Mouse (Mus musculus) brown adipose tissue, adult 24 weeks (tissue): ENCODE results near the gene Ddah1. TPM values are rescaled to one million over a fixed set of nuclear protein-coding genes. Genes with fewer than 3 reads are reported as not detected.
A peak's percentile ranks its signal among the peaks of the same experiment; 100 is the strongest.

Source experiments
- H3K27ac ChIP-seq: fragments of 200-500 bp; replicated peaks from 2 replicates; pipeline ENCODE4 v1.5.1; 2012; ENCODE audit warnings: low read depth, mild to moderate bottlenecking, low read length
- H3K4me1 ChIP-seq: fragments of 200-500 bp; 2 replicates; pipeline ENCODE4 v1.6.1; 2012; ENCODE audit warnings: low read length, mixed read lengths; ENCODE audit not compliant: control insufficient read depth, insufficient read depth, insufficient read length
- H3K4me3 ChIP-seq: fragments of 200-500 bp; 2 replicates; pipeline ENCODE4 v1.5.1; 2012; ENCODE audit warnings: low read depth, mild to moderate bottlenecking, low read length, moderate library complexity; ENCODE audit not compliant: insufficient read depth
- polyA plus RNA-seq: library from polyadenylated mRNA; stranded (reverse); fragments of >200 nt; gene quantifications from 2 replicates; pipeline ENCODE4 v1.2.4, GENCODE M21; 2012; ENCODE audit not compliant: missing spikeins, insufficient read depth, insufficient read length

The Ddah1 gene
- polyA plus RNA-seq, 1 experiment = 0.59 TPM

DNA sequence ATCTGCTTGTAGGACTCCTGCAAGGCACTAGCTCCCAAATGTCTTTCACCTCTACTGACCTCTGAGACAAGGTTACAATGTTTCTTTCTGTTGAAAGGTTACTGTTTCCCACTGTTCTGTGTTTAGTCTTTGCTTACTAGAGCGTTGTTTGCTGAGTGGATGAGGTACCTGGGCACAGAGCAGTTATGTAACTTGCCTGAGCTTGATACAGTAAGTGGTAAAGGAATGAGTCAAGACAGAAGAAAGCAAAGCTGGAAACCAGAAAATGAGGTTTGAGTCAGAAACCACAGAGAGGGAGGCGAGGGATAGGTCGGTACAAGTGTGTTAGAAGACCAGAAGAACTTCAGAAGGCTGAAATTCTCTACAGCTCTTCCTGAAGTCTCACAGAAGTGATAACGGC lies 158.4 kb downstream of the Ddah1 start:
- no peak overlapping the region for H3K27ac ChIP-seq
- no peaks in the 10 kb centered on the region for H3K4me1 ChIP-seq
- H3K4me3 ChIP-seq = no peak overlapping the region

- Histone ChIP-seq H3K4me3 (peak within 1 kb of the TSS; percentile 53), H3K27ac (peak within 1 kb of the TSS; percentile 87), H3K4me1 (peaks cover 8% of the 10 kb centered on the region; the same call in 1 of the 2 replicates)
Measured at GRCm38 (mm10) chr3:145922019-145922854, 163.8 kb downstream of the Ddah1 start, which contains the start of gene Bcl10. TSS of gene Bcl10 (plus strand) at chr3:145922804.

DNA sequence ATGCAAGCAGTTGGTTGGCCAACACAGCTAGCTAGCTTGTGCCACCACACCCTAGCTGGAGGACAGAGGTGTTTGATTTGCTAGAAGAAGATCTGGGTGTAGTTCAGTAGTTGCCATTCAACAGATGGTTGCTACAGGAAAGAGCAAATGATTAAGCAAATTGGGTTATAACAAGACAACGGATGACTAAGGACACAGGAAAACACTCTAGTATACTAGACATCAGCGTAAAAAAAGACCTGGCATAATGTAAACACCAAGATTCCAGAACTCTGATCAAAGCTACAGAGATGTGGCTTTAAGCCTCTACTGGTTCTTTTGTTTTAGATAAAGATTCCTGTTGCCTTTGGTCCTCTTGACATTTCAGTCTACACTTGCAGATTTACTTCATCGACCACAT lies 164.5 kb downstream of the Ddah1 start:
- H3K4me1 ChIP-seq = peaks cover 8% of the 10 kb centered on the region; the same call in 1 of the 2 replicates
- no peak overlapping the region for H3K4me3 ChIP-seq
- peak overlapping the region; percentile 75 for H3K27ac ChIP-seq

DNA sequence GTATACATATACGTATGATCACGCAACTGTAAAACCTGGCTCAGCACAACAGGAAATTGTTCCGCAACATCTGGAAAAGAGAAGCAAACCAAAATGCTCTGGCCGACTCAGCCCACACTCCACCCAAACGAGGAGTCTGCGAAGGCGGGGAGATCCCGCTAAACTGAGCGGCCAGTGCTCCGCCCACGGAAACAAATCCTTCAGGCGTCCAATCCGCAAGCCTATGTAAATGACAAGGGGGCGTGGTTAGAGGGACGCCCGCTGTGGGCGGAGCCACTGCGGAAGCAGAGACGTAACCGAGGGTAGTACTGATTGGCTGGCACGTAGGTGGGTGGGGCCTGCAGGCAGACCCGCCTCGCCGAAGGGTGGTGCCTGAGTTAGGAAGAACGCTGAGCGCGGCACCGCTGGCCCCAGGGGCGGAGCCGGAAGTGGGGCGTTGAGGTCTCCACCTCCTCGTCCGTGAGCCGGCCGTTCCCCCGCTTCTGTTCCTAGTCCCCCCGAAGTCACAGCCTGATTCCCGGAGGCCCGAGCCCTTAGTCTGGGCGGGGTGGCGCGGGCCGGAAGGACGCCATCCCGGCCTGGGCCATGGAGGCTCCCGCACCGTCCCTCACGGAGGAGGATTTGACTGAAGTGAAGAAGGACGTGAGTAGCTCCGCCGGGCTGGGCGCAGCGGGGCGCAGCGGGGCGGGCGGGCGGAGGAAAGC lies 165.6 kb downstream of the Ddah1 start:
- H3K4me3 ChIP-seq = peak overlapping the region; percentile 82
- peaks cover 8% of the 10 kb centered on the region; the same call in 1 of the 2 replicates for H3K4me1 ChIP-seq
- peak overlapping the region; percentile 93 for H3K27ac ChIP-seq

- H3K4me1 ChIP-seq = peaks cover 8% of the 10 kb centered on the region; the same call in 1 of the 2 replicates
- H3K4me3 ChIP-seq = peak overlapping the region; percentile 82
Measured at GRCm38 (mm10) chr3:145924649-145925337, 166.3 kb downstream of the Ddah1 start.

DNA sequence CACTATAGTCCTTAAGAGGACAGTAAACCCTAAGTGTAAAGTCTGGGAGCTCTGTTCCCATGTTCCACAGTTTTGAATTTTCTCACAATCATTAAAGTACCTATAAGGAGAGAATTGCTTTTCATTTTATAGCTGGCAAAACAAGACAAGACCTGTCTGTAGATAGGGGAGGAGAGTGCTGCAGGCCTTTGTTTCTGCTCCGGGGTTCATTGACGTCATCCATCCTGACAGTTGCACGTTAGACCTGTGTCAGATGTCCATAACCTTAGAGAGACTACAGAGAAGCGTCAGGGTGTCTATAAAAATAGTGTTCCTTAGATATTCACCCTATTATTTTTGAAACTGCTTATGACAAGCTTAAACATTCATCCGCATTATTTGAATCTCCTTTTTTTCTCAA lies 167.0 kb downstream of the Ddah1 start:
- peaks cover 8% of the 10 kb centered on the region; the same call in 1 of the 2 replicates for H3K4me1 ChIP-seq
- H3K27ac ChIP-seq = no peak overlapping the region
- peak overlapping the region; percentile 82; the same call in 1 of the 2 replicates for H3K4me3 ChIP-seq

More at GRCm38 (mm10) chr3:145924649-145925337, 166.3 kb downstream of the Ddah1 start:
- H3K27ac ChIP-seq = peak overlapping the region; percentile 93

DNA sequence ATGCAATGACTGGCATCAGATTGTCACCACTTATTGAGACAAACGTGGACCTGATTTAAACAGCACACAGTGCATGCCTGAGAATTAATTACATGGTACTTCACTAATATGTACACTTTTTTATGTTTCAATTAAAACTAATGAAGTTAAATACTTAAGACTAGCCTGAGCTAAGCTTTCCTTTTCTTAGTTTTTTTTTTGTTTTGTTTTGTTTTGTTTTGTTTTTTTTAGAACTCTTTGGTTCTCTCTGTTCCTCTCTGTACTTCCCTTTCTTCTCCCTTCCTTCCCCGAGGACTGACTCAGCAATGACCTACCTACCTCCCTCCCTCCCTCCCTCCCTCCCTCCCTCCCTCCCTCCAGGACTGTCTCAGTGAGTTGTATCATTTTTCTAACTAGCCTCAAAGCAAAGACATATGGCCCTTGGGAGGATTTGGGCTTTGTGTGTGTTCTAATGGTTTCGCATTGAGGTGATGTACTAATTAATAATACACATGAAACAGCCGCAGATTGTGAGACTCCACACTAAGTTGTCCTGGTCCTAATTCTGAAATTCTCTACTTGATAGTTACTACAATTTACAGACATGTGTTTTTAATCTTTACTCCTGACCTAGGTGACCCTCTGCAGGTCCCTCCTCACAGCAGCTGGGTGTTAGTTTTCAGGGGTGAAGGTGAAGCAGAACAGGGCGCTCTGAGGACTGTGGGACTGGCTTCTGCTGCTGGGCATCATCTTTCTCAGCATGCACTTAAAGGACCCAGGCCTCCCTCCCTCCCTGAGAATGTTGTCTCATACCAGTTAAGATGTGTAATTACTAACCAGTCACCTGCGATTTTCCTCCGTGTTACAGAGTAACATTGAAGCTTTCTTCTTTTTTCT lies 171.3 kb downstream of the Ddah1 start:
- Histone ChIP-seq H3K4me1 (peaks cover 2% of the 10 kb centered on the region; the same call in 1 of the 2 replicates), H3K27ac (no peak overlapping the region), H3K4me3 (no peak overlapping the region)

- H3K4me1 ChIP-seq = peaks cover under 1% of the 10 kb centered on the region
- H3K4me3 ChIP-seq = no peak overlapping the region
- H3K27ac ChIP-seq = no peak overlapping the region
Measured at GRCm38 (mm10) chr3:145933845-145934244, 175.4 kb downstream of the Ddah1 start.

GRCm38 (mm10) chr3:145937505-145938404 lies 179.3 kb downstream of the Ddah1 start, which contains the start of gene 2410004B18Rik:
TSS of gene 2410004B18Rik (plus strand) at chr3:145938014.
- Histone ChIP-seq H3K27ac (peak within 1 kb of the TSS; percentile 72), H3K4me1 (peaks cover 12% of the 10 kb centered on the region), H3K4me3 (peak within 1 kb of the TSS; percentile 86)

DNA sequence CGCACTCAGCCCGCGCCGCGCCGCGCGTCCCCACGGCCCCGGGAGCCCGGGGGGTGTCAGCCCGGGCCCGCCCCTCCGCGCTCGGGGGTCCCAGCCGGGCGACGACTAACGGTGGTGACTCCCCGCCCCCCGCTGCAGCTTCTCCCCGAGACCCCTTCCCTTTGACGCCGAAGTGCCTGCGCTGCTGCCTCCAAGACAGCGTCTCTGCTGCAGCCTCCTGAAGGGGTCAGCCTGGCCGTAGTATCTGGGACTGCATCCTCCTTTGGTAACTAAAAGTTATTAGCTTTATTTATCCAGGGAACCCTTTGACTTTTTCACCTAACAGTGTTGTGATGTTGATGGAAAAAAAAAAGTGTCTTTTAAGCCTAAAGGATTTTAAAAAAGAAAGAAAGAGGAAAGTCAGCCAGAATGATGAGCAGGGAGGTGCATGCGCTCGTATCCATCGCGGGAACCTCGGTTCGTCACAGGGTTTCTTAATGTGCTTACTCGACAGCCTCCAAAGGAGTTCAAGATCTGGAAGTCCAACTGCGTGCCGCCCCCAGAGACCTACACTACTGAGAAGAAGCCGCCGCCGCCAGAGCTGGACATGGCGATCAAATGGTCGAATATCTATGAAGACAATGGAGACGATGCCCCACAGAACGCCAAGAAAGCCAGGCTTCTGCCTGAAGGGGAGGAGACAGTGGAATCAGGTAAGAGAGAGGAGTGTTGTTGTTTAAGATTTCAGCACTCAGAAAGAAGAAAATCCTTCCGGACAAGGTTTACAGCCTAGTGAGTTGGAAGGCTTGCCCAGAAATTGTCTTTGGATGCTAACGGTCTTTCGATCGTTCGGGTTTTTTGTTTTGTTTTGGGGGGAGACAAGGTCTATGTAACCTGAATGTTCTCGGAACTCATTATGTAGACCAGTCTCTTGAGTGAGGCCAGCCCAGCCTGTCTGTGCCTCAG lies 180.2 kb downstream of the Ddah1 start:
- peak overlapping the region; percentile 86 for H3K4me3 ChIP-seq
- no peak overlapping the region for H3K27ac ChIP-seq
- H3K4me1 ChIP-seq = peaks cover 12% of the 10 kb centered on the region

DNA sequence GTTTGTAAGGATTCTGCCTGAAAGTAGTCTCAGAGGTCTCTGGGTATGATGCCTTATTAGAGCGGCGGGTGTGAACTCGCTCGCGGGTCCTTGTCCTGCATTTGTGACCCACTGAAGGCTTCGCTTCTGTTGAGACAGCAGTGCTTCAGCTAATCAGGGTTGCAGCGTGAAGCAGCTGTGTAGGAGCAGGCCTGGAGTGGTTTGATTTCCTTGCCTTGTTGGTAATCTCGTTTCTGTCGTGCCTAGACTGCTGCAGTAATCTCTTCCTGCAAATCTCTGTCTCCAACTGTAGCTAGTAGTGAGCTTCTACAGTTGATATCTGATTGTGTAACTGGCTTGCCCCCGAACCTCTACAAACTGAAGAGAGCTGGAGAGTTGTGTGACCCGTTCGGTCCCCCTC lies 180.9 kb downstream of the Ddah1 start:
- peaks cover 12% of the 10 kb centered on the region for H3K4me1 ChIP-seq
- no peak overlapping the region for H3K27ac ChIP-seq
- H3K4me3 ChIP-seq = peak overlapping the region; percentile 86; the same call in 1 of the 2 replicates

DNA sequence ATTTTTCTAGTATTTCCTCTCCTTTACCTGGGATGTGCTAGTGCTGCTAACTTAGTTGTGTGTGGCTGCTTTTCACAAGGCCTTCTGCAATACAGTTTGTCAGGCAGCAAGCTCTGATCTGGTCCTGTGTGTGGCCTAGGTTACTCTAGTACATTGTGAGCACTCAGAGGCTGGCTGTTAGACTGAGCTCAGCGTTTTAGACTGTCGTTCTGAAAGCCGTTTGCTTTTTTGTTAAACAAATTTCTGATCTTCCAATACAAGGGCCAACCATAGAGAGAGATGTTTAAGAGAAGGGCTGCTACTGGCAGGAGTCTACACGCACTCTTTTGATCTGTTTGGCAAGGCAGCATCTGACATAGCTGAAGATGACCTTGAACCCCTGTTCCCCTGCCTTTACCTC lies 181.5 kb downstream of the Ddah1 start:
- Histone ChIP-seq H3K4me1 (peaks cover 12% of the 10 kb centered on the region), H3K4me3 (peak overlapping the region; percentile 86; the same call in 1 of the 2 replicates), H3K27ac (no peak overlapping the region)
